Mouse (Mus musculus) ES-E14 (cell line): ENCODE results near the gene Slc50a1. TPM values are rescaled to one million over a fixed set of nuclear protein-coding genes. Genes with fewer than 3 reads are reported as not detected.

Source experiments
- DNase-seq: peaks from one replicate; pipeline ENCODE4 v3.0.0-alpha.2; 2013; ENCODE audit warnings: low read depth, low spot score
- H3K27ac ChIP-seq: 2 replicates; pipeline ENCODE4 v1.5.1; 2012; ENCODE audit warnings: low read depth, mild to moderate bottlenecking, low read length, moderate library complexity, mixed read lengths; ENCODE audit not compliant: poor library complexity, insufficient read depth, severe bottlenecking
- H3K36me3 ChIP-seq: 2 replicates; pipeline ENCODE4 v1.6.1; 2012; ENCODE audit warnings: mild to moderate bottlenecking, low read length, moderate library complexity, mixed read lengths; ENCODE audit not compliant: control insufficient read depth, poor library complexity, insufficient read depth, severe bottlenecking
- H3K4me1 ChIP-seq, 2 experiments: fragments of 150-350 bp in 1 of 2; sonication (generic) in 1 of 2; 2 replicates each; pipeline ENCODE4 v1.6.1; 2012; ENCODE audit warnings: low read length in 2 of 2, mild to moderate bottlenecking in 1 of 2, mixed read lengths in 1 of 2; ENCODE audit not compliant: control insufficient read depth in 2 of 2, insufficient read depth in 2 of 2, poor library complexity in 1 of 2
- H3K4me3 ChIP-seq, 2 experiments: fragments of 150-350 bp in 1 of 2; sonication (generic) in 1 of 2; 2 replicates each; pipeline ENCODE4 v1.5.1; 2012; ENCODE audit warnings: low read length in 2 of 2, low read depth in 1 of 2, mild to moderate bottlenecking in 1 of 2, mixed read lengths in 1 of 2; ENCODE audit not compliant: insufficient read depth in 1 of 2, poor library complexity in 1 of 2, severe bottlenecking in 1 of 2
- H3K9ac ChIP-seq: 2 replicates; pipeline ENCODE4 v1.6.1; 2012; ENCODE audit warnings: low read depth, mild to moderate bottlenecking, low read length, mixed read lengths; ENCODE audit not compliant: poor library complexity, insufficient read depth, severe bottlenecking
- H3K9me3 ChIP-seq: fragments of 150-350 bp; sonication (generic); 2 replicates; pipeline ENCODE4 v1.6.1; 2012; ENCODE audit warnings: low read depth, mild to moderate bottlenecking, low read length; ENCODE audit not compliant: control insufficient read depth, insufficient read depth
- CHD2 ChIP-seq: IDR thresholded peaks from 2 replicates; pipeline ENCODE4 v1.6.1; 2014; ENCODE audit warnings: mild to moderate bottlenecking, low read depth, low read length, inconsistent platforms
- HCFC1 ChIP-seq: IDR thresholded peaks from 2 replicates; pipeline ENCODE4 v1.6.1; 2012; ENCODE audit warnings: low read length, inconsistent platforms, borderline replicate concordance; ENCODE audit not compliant: insufficient read depth
- MAFK ChIP-seq: IDR thresholded peaks from 2 replicates; pipeline ENCODE4 v1.6.1; 2014; ENCODE audit warnings: mild to moderate bottlenecking, low read depth, low read length, inconsistent platforms; ENCODE audit not compliant: insufficient read depth
- ZC3H11A ChIP-seq: IDR thresholded peaks from 2 replicates; pipeline ENCODE4 v1.6.1; 2012; ENCODE audit warnings: low read depth, mild to moderate bottlenecking, inconsistent platforms, low read length, borderline replicate concordance
- ZNF384 ChIP-seq: IDR thresholded peaks from 2 replicates; pipeline ENCODE4 v1.6.1; 2012; ENCODE audit warnings: low read depth, low read length, inconsistent platforms
- in situ Hi-C, 2 experiments: fragments of 600-800 bp; cut with MboI; formaldehyde crosslinking; loops; one replicate each; pipeline ENCODE4 v1.15.1; 2025; ENCODE audit warnings: low sequenced_read_pairs in 2 of 2, inconsistent platforms in 1 of 2; ENCODE audit not compliant: unreplicated experiment in 2 of 2
- total RNA-seq: library from RNA; depleted of rRNA; stranded (reverse); fragments of 300-350 nt; gene quantifications from 2 replicates; pipeline ENCODE4 v1.2.3, GENCODE M21; 2012

Slc50a1 gene
- total RNA-seq, 1 experiment, result 17.0 TPM

- no peaks in the 10 kb centered on the region for H3K36me3 ChIP-seq
- in situ Hi-C loops, result no loop called here
- no peak for DNase-seq
- H3K4me1 ChIP-seq, result peaks cover 0 to 19% of the 10 kb centered on the region in 2 experiments; a peak in 3 of 4 replicates
- no peak overlapping the region for H3K9ac ChIP-seq
- TF ChIP-seq ZC3H11A, result no peak
- no peak for TF ChIP-seq MAFK
- no peak for TF ChIP-seq HCFC1
- no peak for TF ChIP-seq CHD2
- TF ChIP-seq ZNF384, result no peak
- H3K9me3 ChIP-seq, result no peaks in the 10 kb centered on the region
- peak overlapping the region in 1 of 2 experiments; percentile 35; a peak in 1 of 4 replicates for H3K4me3 ChIP-seq
- H3K27ac ChIP-seq, result 0 out of 2 replicates have a peak overlapping the region, but pooled peaks have one; percentile 17
Observed at GRCm38 (mm10) chr3:89285526-89285925, 15.2 kb upstream of the Slc50a1 start.

- in situ Hi-C loops, result no loop called here
- no peak for DNase-seq
- Histone ChIP-seq H3K4me1 (peaks cover 0 to 24% of the 10 kb centered on the region in 2 experiments; a peak in 3 of 4 replicates), H3K9me3 (no peaks in the 10 kb centered on the region), H3K9ac (no peak overlapping the region), H3K36me3 (no peaks in the 10 kb centered on the region), H3K4me3 (no peak overlapping the region), H3K27ac (no peak overlapping the region)
- TF ChIP-seq CHD2 (no peak), MAFK (no peak), ZNF384 (no peak), HCFC1 (no peak), ZC3H11A (no peak)
Observed at GRCm38 (mm10) chr3:89284261-89284660, 13.9 kb upstream of the Slc50a1 start.

GRCm38 (mm10) chr3:89282291-89282643, 11.9 kb upstream of the Slc50a1 start:
- no peak for DNase-seq
- no peaks in the 10 kb centered on the region for H3K36me3 ChIP-seq
- no peak for TF ChIP-seq MAFK
- TF ChIP-seq ZNF384, result no peak
- no peak for TF ChIP-seq ZC3H11A
- TF ChIP-seq HCFC1, result no peak
- no peak for TF ChIP-seq CHD2
- H3K9me3 ChIP-seq, result no peaks in the 10 kb centered on the region
- peaks cover 0 to 25% of the 10 kb centered on the region in 2 experiments; a peak in 3 of 4 replicates for H3K4me1 ChIP-seq
- no peak overlapping the region for H3K27ac ChIP-seq
- H3K4me3 ChIP-seq, result no peak overlapping the region
- no peak overlapping the region for H3K9ac ChIP-seq
- in situ Hi-C loops, result no loop called here

- peak overlapping the region; percentile 59 to 74; a peak in 2 of 4 replicates for H3K4me3 ChIP-seq
- TF ChIP-seq MAFK, result no peak
- TF ChIP-seq HCFC1, result no peak
- TF ChIP-seq ZNF384, result no peak
- no peak for TF ChIP-seq CHD2
- no peak; the same call in 1 of the 2 replicates for TF ChIP-seq ZC3H11A
- in situ Hi-C loops, result no loop called here
- H3K9ac ChIP-seq, result no peak overlapping the region; the same call in 1 of the 2 replicates
- peak; percentile 88 for DNase-seq
- H3K27ac ChIP-seq, result no peak overlapping the region
- no peaks in the 10 kb centered on the region for H3K9me3 ChIP-seq
- no peaks in the 10 kb centered on the region for H3K36me3 ChIP-seq
- peaks cover 0 to 23% of the 10 kb centered on the region in 2 experiments; a peak in 3 of 4 replicates for H3K4me1 ChIP-seq
Observed at GRCm38 (mm10) chr3:89281579-89282290, 11.4 kb upstream of the Slc50a1 start.
